Mouse (Mus musculus): ENCODE data around the gene A530032D15Rik. TPM values are rescaled to one million over a fixed set of nuclear protein-coding genes. Genes with fewer than 3 reads are reported as not detected.
"Not testable (repeated sequence)": the region's sequence is repeated elsewhere in the genome, so short reads cannot be mapped to it uniquely, and the experiment has no call there.

Gene A530032D15Rik
- polyA plus RNA-seq, 1 experiment from 2014 or later: not detected

DNA sequence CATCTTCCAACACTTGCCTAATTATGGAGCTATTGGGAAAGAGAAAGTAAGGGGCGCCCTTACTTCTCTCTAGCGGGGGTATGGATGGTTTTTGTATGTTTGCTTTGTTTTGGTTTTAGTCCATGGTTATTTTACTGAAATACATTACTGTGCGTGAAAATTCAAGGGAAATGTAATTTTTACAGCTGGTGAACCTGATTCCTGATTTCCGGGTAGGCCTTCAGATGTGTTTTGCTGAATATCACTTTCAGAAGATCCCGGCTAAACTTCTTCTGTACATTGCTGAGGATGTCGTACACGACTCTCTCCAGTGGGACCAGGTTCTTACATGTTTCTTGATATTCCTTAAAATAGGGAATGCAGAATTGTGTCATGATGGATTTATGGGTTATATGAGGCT lies 2.6 kb upstream of the A530032D15Rik start:
- H3K4me2 ChIP-seq (ENCODE audit: low read depth, low read length); H3K9me3 ChIP-seq (replicated peaks; ENCODE audit: control insufficient read depth, low read length); H3K9ac ChIP-seq (ENCODE audit: low read length); H3K36me3 ChIP-seq (ENCODE audit: control insufficient read depth, insufficient read depth); H3K4me3 ChIP-seq (ENCODE audit: low read length); H3K27ac ChIP-seq (ENCODE audit: low read length); ATAC-seq (replicated peaks; ENCODE audit: extremely low read depth, insufficient read depth, low FRiP score); H3K27me3 ChIP-seq (ENCODE audit: control insufficient read depth, insufficient read depth, low read length); H3K4me1 ChIP-seq (ENCODE audit: control insufficient read depth, insufficient read depth, low read length): not testable (repeated sequence)
- 86% methylated on average over 7 of the region's 7 CpGs for WGBS

DNA sequence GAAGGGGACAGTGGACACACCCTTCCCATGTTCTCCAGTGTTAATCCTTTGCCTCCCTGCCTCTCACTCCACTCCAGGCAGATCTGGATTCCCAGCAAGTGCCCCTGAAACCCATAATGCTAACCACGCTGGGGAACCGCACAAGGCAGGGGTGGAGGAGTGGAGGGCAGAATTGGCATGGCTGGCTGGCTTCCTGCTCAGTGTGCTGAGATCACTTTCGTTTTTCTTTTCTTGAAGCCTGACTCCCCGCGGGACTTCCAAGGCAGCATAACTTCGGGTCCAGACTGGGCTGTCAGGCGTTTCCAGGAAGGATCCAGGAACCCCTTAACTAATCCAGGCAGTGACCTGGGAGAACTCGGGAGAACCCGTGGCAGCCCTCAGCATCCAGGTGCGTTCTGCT lies 1.9 kb upstream of the A530032D15Rik start:
- not testable (repeated sequence) for H3K9ac ChIP-seq (ENCODE audit: low read length); H3K27me3 ChIP-seq (ENCODE audit: control insufficient read depth, insufficient read depth, low read length); H3K4me2 ChIP-seq (ENCODE audit: low read depth, low read length); H3K27ac ChIP-seq (ENCODE audit: low read length); H3K4me1 ChIP-seq (ENCODE audit: control insufficient read depth, insufficient read depth, low read length); H3K4me3 ChIP-seq (ENCODE audit: low read length); H3K36me3 ChIP-seq (ENCODE audit: control insufficient read depth, insufficient read depth); ATAC-seq (replicated peaks; ENCODE audit: extremely low read depth, insufficient read depth, low FRiP score); H3K9me3 ChIP-seq (replicated peaks; ENCODE audit: control insufficient read depth, low read length)
- 58% methylated on average over 9 of the region's 10 CpGs for WGBS

DNA sequence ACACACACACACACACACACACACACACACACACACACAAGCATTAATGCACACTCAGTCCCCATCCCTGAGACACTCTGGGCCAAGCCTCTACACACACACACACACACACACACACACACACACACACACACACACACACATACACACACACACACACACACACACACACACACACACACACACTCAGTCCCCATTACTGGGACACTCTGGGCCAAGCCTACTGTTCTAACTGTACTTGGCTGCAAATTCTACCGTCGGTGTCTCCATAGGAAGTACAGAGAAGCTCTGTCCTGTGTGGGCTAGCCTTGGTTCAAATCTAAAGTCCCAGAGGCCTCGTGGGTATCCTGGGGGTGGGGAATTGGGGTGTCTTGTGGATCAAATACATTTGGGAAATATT lies 1.2 kb upstream of the A530032D15Rik start:
- H3K9me3 ChIP-seq (replicated peaks; ENCODE audit: control insufficient read depth, low read length); H3K4me3 ChIP-seq (ENCODE audit: low read length); H3K27ac ChIP-seq (ENCODE audit: low read length); H3K9ac ChIP-seq (ENCODE audit: low read length); ATAC-seq (replicated peaks; ENCODE audit: extremely low read depth, insufficient read depth, low FRiP score); H3K4me1 ChIP-seq (ENCODE audit: control insufficient read depth, insufficient read depth, low read length); H3K36me3 ChIP-seq (ENCODE audit: control insufficient read depth, insufficient read depth); H3K4me2 ChIP-seq (ENCODE audit: low read depth, low read length); H3K27me3 ChIP-seq (ENCODE audit: control insufficient read depth, insufficient read depth, low read length): not testable (repeated sequence)
- WGBS: 83% methylated on average over 2 of the region's 3 CpGs

DNA sequence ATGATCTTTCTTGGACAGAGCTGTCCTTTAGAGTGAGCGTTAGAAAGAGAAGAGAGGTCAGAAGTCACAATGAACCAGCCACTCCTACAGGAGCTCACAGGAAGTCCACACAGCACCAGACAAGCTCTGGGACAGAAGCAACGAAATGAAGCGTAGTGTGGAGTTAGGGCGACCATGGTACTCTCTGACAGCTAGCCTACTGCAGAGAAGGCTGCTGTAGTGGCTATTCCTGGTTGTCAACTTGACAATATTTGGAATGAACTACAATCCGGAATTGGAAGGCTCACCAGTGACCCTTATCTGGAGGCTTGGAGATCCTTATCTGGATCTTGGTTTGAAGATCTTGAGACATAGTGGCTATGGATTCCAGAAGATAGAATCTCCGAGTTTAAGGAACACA lies 3.6 kb downstream of the A530032D15Rik start:
- H3K9ac ChIP-seq (ENCODE audit: low read length); H3K4me1 ChIP-seq (ENCODE audit: control insufficient read depth, insufficient read depth, low read length); H3K27ac ChIP-seq (ENCODE audit: low read length); H3K27me3 ChIP-seq (ENCODE audit: control insufficient read depth, insufficient read depth, low read length); H3K4me3 ChIP-seq (ENCODE audit: low read length); ATAC-seq (replicated peaks; ENCODE audit: extremely low read depth, insufficient read depth, low FRiP score); H3K36me3 ChIP-seq (ENCODE audit: control insufficient read depth, insufficient read depth); H3K4me2 ChIP-seq (ENCODE audit: low read depth, low read length); H3K9me3 ChIP-seq (replicated peaks; ENCODE audit: control insufficient read depth, low read length): not testable (repeated sequence)
- WGBS: 61% methylated on average over 5 of the region's 6 CpGs

DNA sequence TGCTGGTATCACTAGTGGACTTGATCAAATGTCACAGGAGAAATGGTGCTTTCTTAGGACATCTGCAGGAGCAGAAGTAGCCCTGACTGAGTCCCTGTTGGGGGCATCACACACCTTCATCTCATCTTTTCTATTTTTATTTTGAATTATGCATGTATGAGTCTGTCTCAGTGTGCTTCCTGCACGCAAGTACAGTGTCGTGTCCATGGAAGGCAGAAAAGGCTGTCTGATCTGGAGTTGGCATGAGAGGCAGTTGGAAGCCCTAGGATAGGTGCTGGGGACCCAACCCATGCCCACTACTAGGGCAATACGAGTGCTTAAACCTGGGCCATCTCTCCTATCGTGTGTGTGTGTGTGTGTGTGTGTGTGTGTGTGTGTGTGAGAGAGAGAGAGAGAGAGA lies 4.3 kb downstream of the A530032D15Rik start:
- H3K27ac ChIP-seq (ENCODE audit: low read length); H3K27me3 ChIP-seq (ENCODE audit: control insufficient read depth, insufficient read depth, low read length); H3K4me1 ChIP-seq (ENCODE audit: control insufficient read depth, insufficient read depth, low read length); H3K9me3 ChIP-seq (replicated peaks; ENCODE audit: control insufficient read depth, low read length); H3K9ac ChIP-seq (ENCODE audit: low read length); H3K4me3 ChIP-seq (ENCODE audit: low read length); H3K4me2 ChIP-seq (ENCODE audit: low read depth, low read length); ATAC-seq (replicated peaks; ENCODE audit: extremely low read depth, insufficient read depth, low FRiP score); H3K36me3 ChIP-seq (ENCODE audit: control insufficient read depth, insufficient read depth): not testable (repeated sequence)
- 77% methylated on average over 4 of the region's 4 CpGs for WGBS

DNA sequence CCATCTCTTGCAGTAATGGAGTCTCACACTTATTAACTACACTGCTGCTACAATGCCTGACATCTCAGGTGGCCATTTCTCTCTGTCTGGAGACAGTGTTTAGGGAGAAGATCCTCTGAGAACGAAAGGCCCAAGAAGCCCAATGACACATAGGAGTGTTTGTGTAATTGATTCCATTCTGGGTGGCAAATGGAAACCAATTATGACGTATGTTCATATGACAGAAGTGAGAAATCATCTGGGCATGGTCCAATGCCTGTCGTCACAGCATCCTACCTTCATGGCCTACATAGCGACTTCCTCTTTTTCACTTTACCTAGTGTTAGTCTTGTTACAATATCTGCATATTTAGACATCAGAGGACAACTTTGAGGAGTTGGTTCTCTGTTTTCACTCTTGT lies 7.9 kb downstream of the A530032D15Rik start:
- WGBS: 75% methylated on average over 4 of the region's 4 CpGs
- not testable (repeated sequence) for H3K4me1 ChIP-seq (ENCODE audit: control insufficient read depth, insufficient read depth, low read length); H3K9ac ChIP-seq (ENCODE audit: low read length); H3K9me3 ChIP-seq (replicated peaks; ENCODE audit: control insufficient read depth, low read length); H3K36me3 ChIP-seq (ENCODE audit: control insufficient read depth, insufficient read depth); H3K4me3 ChIP-seq (ENCODE audit: low read length); H3K4me2 ChIP-seq (ENCODE audit: low read depth, low read length); ATAC-seq (replicated peaks; ENCODE audit: extremely low read depth, insufficient read depth, low FRiP score); H3K27ac ChIP-seq (ENCODE audit: low read length); H3K27me3 ChIP-seq (ENCODE audit: control insufficient read depth, insufficient read depth, low read length)

DNA sequence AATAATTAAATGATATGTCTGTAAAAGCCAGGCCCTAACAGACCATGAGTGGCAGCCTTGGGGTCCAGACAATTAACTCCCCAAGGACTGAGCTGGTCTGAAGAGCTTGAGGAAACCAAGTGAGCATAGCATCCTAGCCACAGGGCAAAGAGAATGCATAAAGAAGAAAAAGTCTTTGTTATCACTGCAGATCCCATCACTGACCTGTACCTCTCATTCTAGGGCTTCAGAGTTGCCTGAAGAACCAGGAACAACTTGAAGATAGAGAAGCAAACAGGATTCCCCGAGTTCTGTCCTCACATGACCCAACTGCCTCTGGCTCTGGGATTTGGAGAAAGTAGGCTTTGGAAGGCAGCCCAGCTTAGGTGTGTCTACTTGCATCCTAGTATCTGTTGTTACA lies 9.8 kb downstream of the A530032D15Rik start, which contains the start of gene Gm10553:
Gm10553 (plus strand) TSS at position 301 of the 400 bp plus-strand sequence.
- not testable (repeated sequence) for H3K27me3 ChIP-seq (ENCODE audit: control insufficient read depth, insufficient read depth, low read length); H3K9ac ChIP-seq (ENCODE audit: low read length); H3K36me3 ChIP-seq (ENCODE audit: control insufficient read depth, insufficient read depth); H3K27ac ChIP-seq (ENCODE audit: low read length); ATAC-seq (replicated peaks; ENCODE audit: extremely low read depth, insufficient read depth, low FRiP score); H3K4me1 ChIP-seq (ENCODE audit: control insufficient read depth, insufficient read depth, low read length); H3K9me3 ChIP-seq (replicated peaks; ENCODE audit: control insufficient read depth, low read length); H3K4me3 ChIP-seq (ENCODE audit: low read length); H3K4me2 ChIP-seq (ENCODE audit: low read depth, low read length)
- WGBS: 48% methylated on average over 1 of the region's 1 CpGs

DNA sequence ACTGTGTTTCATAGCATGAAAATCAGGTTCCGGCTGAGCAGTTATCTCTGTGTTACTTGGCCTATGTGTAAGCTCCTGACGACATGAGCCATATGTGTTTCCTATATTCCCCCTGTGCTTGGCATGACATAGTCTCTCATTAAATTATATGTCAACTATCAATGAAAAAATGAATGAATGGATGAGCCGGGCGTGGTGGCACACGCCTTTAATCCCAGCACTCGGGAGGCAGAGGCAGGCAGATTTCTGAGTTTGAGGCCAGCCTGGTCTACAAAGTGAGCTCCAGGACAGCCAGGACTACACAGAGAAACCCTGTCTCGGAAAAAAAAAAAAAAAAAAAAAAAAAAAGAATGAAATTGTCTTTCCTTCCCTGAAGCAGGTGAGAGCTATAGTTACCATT lies 10.6 kb downstream of the A530032D15Rik start:
- H3K27me3 ChIP-seq (ENCODE audit: control insufficient read depth, insufficient read depth, low read length); H3K4me3 ChIP-seq (ENCODE audit: low read length); H3K4me2 ChIP-seq (ENCODE audit: low read depth, low read length); H3K9me3 ChIP-seq (replicated peaks; ENCODE audit: control insufficient read depth, low read length); H3K36me3 ChIP-seq (ENCODE audit: control insufficient read depth, insufficient read depth); H3K27ac ChIP-seq (ENCODE audit: low read length); H3K4me1 ChIP-seq (ENCODE audit: control insufficient read depth, insufficient read depth, low read length); ATAC-seq (replicated peaks; ENCODE audit: extremely low read depth, insufficient read depth, low FRiP score); H3K9ac ChIP-seq (ENCODE audit: low read length): not testable (repeated sequence)
- WGBS: 76% methylated on average over 5 of the region's 7 CpGs

DNA sequence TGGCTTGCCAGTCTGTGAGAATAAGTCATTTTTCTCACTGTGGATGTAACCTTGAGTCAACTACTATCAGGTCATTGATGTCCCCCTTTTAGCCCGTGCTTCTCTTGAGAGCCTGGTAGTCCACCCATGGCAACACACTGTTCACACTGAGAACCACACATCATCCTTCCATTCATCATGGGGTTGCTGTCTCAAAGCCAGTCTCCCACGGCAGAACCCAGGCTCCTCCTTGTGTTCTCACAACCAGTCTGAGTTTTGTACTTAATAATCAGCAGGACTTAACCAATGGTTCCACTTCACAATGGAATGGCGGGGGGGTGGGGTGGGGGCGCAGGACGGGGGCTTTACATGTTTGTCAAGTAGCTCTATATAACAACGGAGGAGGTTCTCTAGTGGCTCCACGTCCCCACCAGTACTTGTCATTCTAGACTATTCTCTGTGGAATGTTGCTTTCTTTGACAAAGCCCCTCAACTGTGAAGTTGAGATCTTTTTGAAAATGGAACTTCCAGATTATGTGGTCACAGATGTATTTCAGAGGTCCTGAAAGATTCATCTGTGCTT lies 16.6 kb downstream of the A530032D15Rik start:
- not testable (repeated sequence) for ATAC-seq (replicated peaks; ENCODE audit: extremely low read depth, insufficient read depth, low FRiP score); H3K36me3 ChIP-seq (ENCODE audit: control insufficient read depth, insufficient read depth); H3K4me2 ChIP-seq (ENCODE audit: low read depth, low read length); H3K27ac ChIP-seq (ENCODE audit: low read length); H3K4me3 ChIP-seq (ENCODE audit: low read length); H3K4me1 ChIP-seq (ENCODE audit: control insufficient read depth, insufficient read depth, low read length); H3K27me3 ChIP-seq (ENCODE audit: control insufficient read depth, insufficient read depth, low read length); H3K9me3 ChIP-seq (replicated peaks; ENCODE audit: control insufficient read depth, low read length); H3K9ac ChIP-seq (ENCODE audit: low read length)
- 70% methylated on average over 6 of the region's 7 CpGs for WGBS

DNA sequence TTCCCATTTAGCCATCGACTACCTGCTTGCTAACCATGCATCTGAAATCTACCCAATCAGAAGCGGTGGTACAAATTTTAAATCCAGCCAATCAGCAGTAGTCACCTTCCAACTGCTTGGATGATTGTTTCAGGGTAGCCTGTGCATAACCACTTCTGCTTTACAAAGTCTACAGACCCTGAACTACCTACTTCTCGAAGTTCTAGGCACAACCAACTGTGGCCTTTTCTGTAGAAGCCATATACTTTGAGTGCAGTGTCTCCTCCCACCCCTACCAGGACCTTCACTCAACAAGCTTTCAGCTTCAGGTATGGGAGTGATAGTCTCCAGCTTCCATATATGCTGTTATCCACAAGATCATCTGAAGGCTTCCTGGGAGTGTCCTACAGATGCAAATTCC lies 17.5 kb downstream of the A530032D15Rik start:
- not testable (repeated sequence) for H3K4me2 ChIP-seq (ENCODE audit: low read depth, low read length); ATAC-seq (replicated peaks; ENCODE audit: extremely low read depth, insufficient read depth, low FRiP score); H3K4me1 ChIP-seq (ENCODE audit: control insufficient read depth, insufficient read depth, low read length); H3K27ac ChIP-seq (ENCODE audit: low read length); H3K9me3 ChIP-seq (replicated peaks; ENCODE audit: control insufficient read depth, low read length); H3K27me3 ChIP-seq (ENCODE audit: control insufficient read depth, insufficient read depth, low read length); H3K9ac ChIP-seq (ENCODE audit: low read length); H3K36me3 ChIP-seq (ENCODE audit: control insufficient read depth, insufficient read depth); H3K4me3 ChIP-seq (ENCODE audit: low read length)
- WGBS: 37% methylated on average over 1 of the region's 3 CpGs
